Mouse (Mus musculus) c-Kit-negative CD71-positive TER-119-positive erythroid progenitor cells, embryonic 14.5 days (primary cell): Measurements from ENCODE around the gene B4galt7.
"Not testable (repeated sequence)": the region's sequence is repeated elsewhere in the genome, so short reads cannot be mapped to it uniquely, and the experiment has no call there.

ENCODE experiments used
- DNase-seq: peaks from one replicate; pipeline ENCODE4 v3.0.0-alpha.2; 2013; ENCODE audit warnings: low read depth, low spot score

B4galt7 gene

DNA sequence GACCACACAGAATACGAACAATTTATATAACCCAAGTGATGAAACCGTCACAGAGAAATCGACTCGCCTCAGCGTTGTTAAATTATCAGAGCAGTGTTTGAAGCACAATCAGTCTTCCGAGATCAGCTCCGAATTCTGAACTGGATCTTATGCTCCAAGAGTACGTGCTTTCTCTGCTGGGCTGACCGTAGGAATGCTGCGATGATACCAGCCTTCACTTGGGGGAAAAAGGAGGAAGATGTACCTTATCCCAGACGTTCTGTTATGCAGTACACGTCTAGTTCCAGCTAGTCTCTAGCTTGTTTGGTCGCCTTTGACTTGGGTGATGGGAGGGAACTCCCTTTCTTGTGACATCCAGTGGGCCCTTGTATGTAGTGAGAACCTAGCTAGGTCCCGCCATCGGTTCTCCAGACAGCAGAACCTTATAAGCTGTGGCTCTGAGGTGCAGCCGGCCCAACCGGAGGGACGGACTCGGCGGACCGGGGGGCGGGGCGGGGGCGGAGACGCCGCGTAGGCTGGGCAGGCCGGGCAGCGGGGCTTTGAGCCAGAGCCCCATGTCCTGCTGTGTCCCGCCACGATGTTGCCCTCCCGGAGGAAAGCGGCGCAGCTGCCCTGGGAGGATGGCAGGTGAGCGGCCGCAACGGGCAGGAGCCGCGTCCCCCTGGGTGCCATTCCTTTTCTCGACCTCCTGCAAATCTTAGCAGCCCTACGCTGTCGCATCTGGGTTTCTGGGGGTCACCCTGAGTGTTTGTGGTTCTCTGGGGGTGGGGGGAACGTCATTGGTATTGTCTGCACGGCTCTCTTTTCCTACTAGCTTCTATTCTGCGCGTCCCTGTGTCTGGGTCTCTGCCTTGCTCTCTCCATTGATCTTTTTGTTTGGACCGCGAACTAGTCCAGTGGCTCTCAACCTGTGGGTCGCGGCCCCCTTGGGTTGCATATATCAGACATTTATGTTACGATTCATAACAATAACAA lies at the start of gene B4galt7:
B4galt7 (plus strand) TSS at position 331 of the 975 bp plus-strand sequence.
- peak; percentile 56 for DNase-seq

GRCm38 (mm10) chr13:55555921-55556320 lies 43.8 kb upstream of the B4galt7 start:
- no peak for DNase-seq

- DNase-seq: no peak
Measured at GRCm38 (mm10) chr13:55557499-55557898, 42.2 kb upstream of the B4galt7 start.

GRCm38 (mm10) chr13:55563266-55563879 lies 36.3 kb upstream of the B4galt7 start:
- no peak for DNase-seq

DNA sequence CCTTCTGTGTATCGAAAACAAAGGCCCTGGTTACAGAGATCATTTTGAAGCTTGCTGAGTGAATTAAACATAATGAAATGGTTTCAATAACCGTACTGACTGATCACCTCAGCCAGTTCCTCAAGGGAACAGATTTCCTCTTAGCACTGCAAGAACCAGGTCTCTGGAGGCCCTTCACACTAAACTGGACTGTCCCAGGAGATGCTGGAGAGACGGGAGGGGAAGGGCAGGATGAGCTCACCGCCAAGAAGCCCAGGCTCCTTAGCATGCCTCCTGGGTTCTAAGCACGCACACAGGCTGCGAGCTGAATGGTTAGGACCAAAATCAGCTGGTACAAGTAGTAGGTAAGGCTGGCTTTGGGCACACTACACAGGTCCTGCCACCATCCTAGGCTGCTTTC lies 32.7 kb upstream of the B4galt7 start:
- no peak for DNase-seq

DNA sequence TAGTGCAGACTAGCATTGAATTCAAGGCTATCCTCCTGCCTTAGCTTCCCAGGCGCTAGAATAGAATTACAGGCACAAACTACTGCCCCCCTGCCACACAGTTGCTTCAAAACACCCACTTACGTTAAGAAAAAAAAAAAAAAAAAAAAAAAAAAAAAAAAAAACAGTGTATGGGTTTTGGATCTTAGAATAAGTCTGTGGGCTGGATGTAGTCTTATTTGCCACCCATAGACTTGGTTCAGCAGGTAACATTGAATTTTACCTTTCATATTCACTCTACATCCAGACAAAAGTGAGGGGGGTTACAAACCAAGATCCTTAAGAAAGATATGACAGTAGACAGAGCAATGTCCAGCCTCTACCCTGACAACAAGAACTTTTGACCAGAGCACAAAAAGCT lies 31.7 kb upstream of the B4galt7 start:
- DNase-seq: no peak

DNA sequence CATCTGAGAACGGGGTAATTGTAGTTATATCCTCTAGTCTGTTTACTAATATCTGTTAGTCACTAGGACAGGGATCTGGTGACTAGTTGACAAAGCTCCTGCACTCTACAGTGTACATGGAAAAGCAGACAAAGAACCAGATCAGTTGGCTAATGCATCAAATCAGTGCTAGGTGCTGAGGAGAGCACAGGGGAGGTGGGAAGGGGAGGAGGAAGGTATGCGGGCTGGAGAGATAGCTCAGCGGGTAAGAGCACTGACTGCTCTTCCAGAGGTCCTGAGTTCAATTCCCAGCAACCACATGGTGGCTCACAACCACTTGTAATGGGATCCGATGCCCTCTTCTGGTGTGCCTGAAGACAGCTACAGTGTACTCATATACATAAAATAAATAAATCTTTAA lies 31.2 kb upstream of the B4galt7 start:
- DNase-seq: not testable (repeated sequence)

- DNase-seq: no peak
Measured at GRCm38 (mm10) chr13:55569726-55570285, 29.9 kb upstream of the B4galt7 start.

GRCm38 (mm10) chr13:55570286-55570973 lies 29.3 kb upstream of the B4galt7 start:
- peak; percentile 16 for DNase-seq

DNA sequence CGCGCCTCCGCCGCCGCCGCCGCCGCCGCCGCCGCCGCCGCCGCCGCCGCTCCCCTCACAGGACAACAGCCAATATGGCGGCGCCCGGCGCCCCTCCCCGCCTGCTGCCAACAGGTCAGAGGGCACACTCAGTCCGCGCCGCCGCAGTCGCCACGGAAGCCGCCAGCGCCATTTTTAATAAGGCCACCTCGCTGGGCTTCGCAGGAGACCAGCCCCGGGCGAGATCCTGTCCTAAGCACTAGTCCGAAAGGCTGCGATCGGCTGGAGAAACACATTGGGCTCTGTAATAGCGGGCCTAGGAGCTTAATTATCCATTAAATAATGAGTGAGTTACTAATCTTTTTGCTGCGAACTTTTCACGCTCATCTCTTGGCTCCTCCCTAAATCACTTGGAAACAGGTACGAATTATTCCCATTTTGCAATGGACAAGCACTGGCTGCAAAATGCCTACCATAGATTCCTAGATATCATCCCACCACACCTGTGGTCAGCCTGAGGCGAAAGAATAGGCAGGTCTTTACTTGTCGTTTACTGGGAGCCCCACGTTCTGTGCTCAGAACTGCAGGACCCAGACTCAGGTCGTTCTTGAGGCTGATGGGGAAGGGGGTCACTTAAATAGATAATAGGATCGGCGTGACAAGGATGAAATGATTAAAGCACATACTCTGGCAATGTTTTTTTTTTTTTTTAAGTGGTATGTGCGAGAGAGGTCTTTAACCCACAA lies 28.5 kb upstream of the B4galt7 start, which contains the start of gene Fam193b:
Fam193b (minus strand) TSS at position 94 of the 725 bp plus-strand sequence.
- peak; percentile 86 for DNase-seq

DNA sequence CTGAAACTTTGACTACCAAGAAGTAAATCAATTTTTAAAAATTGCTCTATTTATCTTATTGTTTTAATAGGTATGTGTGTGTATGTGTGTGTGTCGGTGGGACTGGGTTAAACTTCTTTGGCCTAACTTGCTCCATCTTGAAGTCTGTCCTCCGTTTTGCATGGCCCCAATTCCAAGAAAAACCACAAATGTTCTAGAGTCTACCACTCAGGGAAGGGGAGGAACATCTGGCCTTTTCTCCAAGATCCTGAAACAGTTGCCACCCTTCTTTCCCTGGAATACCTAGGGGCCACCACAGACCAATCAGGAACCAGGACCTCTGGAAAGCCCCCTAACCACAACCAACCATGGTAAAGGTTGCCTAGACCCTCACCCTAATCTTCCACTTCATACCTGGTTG lies 27.7 kb upstream of the B4galt7 start:
- peak; percentile 22 for DNase-seq

DNA sequence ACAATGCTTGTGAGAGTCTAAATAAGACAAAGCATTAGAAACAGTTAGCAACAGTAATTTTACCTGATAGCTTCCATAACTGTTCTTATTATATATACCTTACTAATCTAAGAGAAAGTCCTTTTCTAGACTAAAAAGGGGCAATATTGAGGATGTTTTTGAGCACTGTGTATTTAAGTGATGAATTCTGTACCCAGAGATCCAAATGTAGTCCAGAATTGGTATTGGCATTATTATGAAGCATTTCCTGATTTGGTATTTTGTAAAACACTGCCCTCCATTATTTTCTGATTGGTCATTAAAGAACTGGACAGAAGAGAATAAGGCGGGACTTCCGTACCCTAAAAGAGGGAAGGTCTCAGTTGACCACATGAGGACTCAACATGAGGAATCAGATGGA lies 26.3 kb upstream of the B4galt7 start, which contains the start of gene Tmed9:
Tmed9 (plus strand) TSS at position 301 of the 400 bp plus-strand sequence.
- DNase-seq: no peak

- no peak for DNase-seq
Measured at GRCm38 (mm10) chr13:55574321-55574720, 25.4 kb upstream of the B4galt7 start.

DNA sequence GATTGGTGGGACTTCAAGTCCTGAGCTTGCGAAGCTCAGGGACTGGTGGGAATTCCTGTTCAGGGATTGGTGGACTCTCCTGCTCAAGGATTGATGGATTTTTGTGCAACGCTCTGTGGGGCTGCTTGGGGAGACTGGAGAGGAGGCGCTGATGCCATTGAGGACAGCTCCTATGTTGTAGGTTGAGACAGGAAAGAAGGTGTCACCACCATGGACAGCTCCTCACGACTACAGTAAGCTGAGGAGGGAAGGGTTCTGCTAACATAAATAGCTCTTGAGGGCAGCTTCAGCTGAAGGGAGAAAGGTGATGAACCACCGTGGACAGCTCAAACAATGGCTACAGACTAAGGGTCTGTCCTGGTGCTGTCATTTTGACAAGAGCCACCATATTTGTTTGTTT lies 23.8 kb upstream of the B4galt7 start:
- no peak for DNase-seq

DNA sequence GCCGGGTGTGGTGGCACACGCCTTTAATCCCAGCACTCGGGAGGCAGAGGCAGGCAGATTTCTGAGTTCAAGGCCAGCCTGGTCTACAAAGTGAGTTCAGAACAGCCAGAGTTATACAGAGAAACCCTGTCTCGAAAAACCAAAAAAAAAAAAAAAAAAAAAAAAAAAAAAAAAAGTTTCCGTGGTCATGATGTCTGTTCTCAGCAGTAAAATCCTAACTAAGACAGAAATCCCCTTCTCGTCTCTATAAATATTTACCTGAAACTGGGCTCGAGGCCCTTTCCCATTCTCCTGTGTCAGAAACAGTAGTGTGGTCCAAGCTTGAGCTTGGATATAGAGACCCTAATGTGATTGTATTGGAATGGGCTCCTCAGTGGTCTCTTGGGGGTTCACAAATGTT lies 22.8 kb upstream of the B4galt7 start:
- DNase-seq: not testable (repeated sequence)

GRCm38 (mm10) chr13:55578086-55578485 lies 21.6 kb upstream of the B4galt7 start:
- DNase-seq: no peak

GRCm38 (mm10) chr13:55591961-55592490 lies 7.7 kb upstream of the B4galt7 start:
- no peak for DNase-seq

- peak; percentile 83 for DNase-seq
Measured at GRCm38 (mm10) chr13:55592512-55593253, 7.0 kb upstream of the B4galt7 start.

DNA sequence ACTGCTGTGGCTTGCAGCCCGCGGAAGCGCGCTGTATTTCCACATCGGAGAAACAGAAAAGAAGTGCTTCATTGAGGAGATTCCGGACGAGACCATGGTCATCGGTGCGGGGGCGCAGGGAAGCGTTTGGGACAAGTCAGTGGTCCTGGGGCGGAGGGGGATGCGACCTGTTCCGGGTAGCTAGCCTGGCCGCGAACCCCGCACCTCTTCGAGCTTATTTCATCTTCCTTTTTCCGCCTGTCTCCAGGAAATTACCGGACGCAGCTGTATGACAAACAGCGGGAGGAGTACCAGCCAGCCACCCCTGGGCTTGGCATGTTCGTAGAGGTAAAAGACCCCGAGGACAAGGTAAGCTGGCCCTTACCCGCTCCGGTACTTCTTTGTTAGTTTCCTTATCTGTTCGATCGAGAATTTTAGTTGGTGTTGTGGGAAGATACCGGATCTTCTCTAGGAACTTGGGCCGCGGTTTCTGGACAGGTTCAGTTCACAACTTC lies 6.4 kb upstream of the B4galt7 start:
- no peak for DNase-seq

GRCm38 (mm10) chr13:55595375-55595774 lies 4.3 kb upstream of the B4galt7 start:
- no peak for DNase-seq
